Mouse (Mus musculus): ENCODE results near the gene Cct8. TPM values are rescaled to one million over a fixed set of nuclear protein-coding genes. Genes with fewer than 3 reads are reported as not detected.

Cct8 gene
- polyA plus RNA-seq (2014; fragmentation: Illumina TruSeq; extraction: RNeasy Lipid Tissue Mini Kit (QIAGEN cat#74804); ENCODE audit: low read depth, low replicate concordance) = 296 TPM

DNA sequence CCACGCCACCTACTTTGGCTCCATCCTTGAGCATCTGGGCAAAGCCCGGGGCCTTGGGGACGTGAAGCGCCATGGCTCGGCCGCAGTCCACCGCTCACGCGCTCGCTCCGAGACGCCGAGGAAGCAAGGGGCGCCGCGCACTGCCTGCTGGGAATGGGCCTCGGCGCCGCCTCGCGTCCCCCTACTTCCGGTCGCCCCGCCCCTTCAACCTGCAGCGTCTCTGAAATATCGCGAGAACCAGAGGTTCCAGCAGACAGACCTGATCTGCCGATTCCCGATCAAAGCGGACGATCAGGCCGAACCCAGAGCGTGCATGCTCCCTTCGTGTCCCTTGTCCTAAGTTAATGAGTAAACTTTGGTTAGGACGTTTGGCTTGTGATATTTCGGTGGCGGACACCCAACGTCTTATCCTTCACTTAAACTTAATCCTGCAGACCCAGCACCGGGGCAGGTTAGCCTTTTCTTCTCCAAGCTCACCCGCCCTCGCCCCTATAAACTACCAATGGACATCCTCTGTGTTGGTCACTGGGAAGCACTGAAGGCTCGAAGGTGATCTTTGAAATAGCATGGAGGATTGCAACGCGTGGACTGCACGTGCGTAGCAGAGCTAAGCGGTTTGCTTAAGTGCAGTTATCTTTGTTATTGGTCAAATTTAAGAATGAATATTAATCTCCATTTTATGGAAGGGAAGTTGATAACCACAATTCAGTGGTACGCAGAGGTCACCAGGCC, at the start of gene Cct8:
Gene Cct8, minus strand, starts transcription at position 158 of the 732 bp plus-strand sequence.

GRCm38 (mm10) chr16:87454419-87455179, 41.1 kb downstream of the Cct8 start, which contains the start of gene Usp16:
Gene Usp16 (plus strand): TSS chr16:87454703.

DNA sequence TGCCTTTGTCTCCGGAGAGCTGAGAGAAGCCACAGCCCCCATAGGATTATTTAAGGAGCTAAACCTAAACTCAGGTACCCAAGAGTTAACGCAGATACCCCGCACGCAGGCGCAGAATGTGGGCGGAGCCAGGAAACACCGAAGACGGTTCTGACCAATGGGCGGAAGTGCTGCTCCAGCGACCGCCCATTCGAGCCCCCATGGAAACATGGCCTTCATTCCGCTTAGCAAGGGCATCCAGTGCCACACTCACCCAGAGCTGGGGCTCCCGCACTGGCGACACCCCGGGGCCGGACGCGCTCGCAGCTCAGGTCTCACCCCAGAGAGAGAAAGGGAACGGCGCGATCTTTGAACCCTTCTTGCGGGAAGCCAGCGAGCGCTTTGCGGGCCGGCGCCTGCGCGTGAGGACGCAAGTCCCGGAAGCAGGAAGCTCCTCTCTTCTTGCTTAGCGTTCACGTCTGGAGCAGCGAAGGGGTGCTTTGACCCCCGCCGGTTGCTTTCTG, 55.4 kb downstream of the Cct8 start, which contains the start of gene Rwdd2b:
Gene Rwdd2b, minus strand, starts transcription at position 390 of the 503 bp plus-strand sequence.

Other genes with a start within 250 kb of the Cct8 start
- 19.1 TPM for gene N6amt1, start 141.7 kb downstream of the Cct8 start, polyA plus RNA-seq (2014; fragmentation: Illumina TruSeq; extraction: RNeasy Lipid Tissue Mini Kit (QIAGEN cat#74804); ENCODE audit: low read depth, low replicate concordance)
- 39.2 TPM for gene Ltn1, start 63.3 kb downstream of the Cct8 start, polyA plus RNA-seq (2014; fragmentation: Illumina TruSeq; extraction: RNeasy Lipid Tissue Mini Kit (QIAGEN cat#74804); ENCODE audit: low read depth, low replicate concordance)
- gene Rwdd2b, start 55.3 kb downstream of the Cct8 start, polyA plus RNA-seq (2014; fragmentation: Illumina TruSeq; extraction: RNeasy Lipid Tissue Mini Kit (QIAGEN cat#74804); ENCODE audit: low read depth, low replicate concordance) = 18.0 TPM
- gene Usp16, start 41.2 kb downstream of the Cct8 start, polyA plus RNA-seq (2014; fragmentation: Illumina TruSeq; extraction: RNeasy Lipid Tissue Mini Kit (QIAGEN cat#74804); ENCODE audit: low read depth, low replicate concordance) = 166 TPM
- 1.7 TPM for gene Map3k7cl, start 57.5 kb upstream of the Cct8 start, polyA plus RNA-seq (2014; fragmentation: Illumina TruSeq; extraction: RNeasy Lipid Tissue Mini Kit (QIAGEN cat#74804); ENCODE audit: low read depth, low replicate concordance)
- 64.5 TPM for gene Bach1, start 203.1 kb upstream of the Cct8 start, polyA plus RNA-seq (2014; fragmentation: Illumina TruSeq; extraction: RNeasy Lipid Tissue Mini Kit (QIAGEN cat#74804); ENCODE audit: low read depth, low replicate concordance)

Measured in sigmoid colon, adult 10 weeks (tissue).